Mouse (Mus musculus) megakaryocyte-erythroid progenitor cell, adult 5-6 weeks (primary cell): ENCODE measurements around the gene Rnf213. TPM values are rescaled to one million over a fixed set of nuclear protein-coding genes. Genes with fewer than 3 reads are reported as not detected.

ENCODE experiments used
- total RNA-seq, 2 experiments: library from RNA; stranded (forward) in 1 of 2; stranded (reverse) in 1 of 2; fragments of 200-1000, 215-1000 nt in 1 of 2; fragments of >200 nt in 1 of 2; fragmentation: Nextera tagmentation in 1 of 2; gene quantifications; 2 replicates each; pipeline ENCODE4 v1.2.3; 2014 to 2017

The Rnf213 gene
- total RNA-seq, 2 experiments from 2014 or later = 77.1 to 107 TPM

Other genes starting within 250 kb of the Rnf213 start
- gene Tbc1d16, start 164.6 kb upstream of the Rnf213 start, total RNA-seq (2014; fragmentation: Nextera tagmentation) = 0.35 and 1.2 TPM in 2 replicates
- gene Tbc1d16, start 164.6 kb upstream of the Rnf213 start, total RNA-seq (2017) = 0.61 and 2.0 TPM in 2 replicates
- 6.4 and 8.6 TPM in 2 replicates for gene Ccdc40, start 164.5 kb upstream of the Rnf213 start, total RNA-seq (2014; fragmentation: Nextera tagmentation)
- gene Ccdc40, start 164.5 kb upstream of the Rnf213 start, total RNA-seq (2017) = 4.3 and 13.1 TPM in 2 replicates
- gene Gaa, start 125.2 kb upstream of the Rnf213 start, total RNA-seq (2014; fragmentation: Nextera tagmentation) = 33.7 and 44.1 TPM in 2 replicates
- gene Gaa, start 125.2 kb upstream of the Rnf213 start, total RNA-seq (2017) = 22.6 and 34.2 TPM in 2 replicates
- gene Eif4a3, start 93.0 kb upstream of the Rnf213 start, total RNA-seq (2014; fragmentation: Nextera tagmentation) = 294 and 360 TPM in 2 replicates
- 206 and 229 TPM in 2 replicates for gene Eif4a3, start 93.0 kb upstream of the Rnf213 start, total RNA-seq (2017)
- not detected in 2 replicates for gene Card14, start 85.3 kb upstream of the Rnf213 start, total RNA-seq (2014; fragmentation: Nextera tagmentation)
- gene Card14, start 85.3 kb upstream of the Rnf213 start, total RNA-seq (2017) = not detected in 2 replicates
- 6.3 and 11.9 TPM in 2 replicates for gene Sgsh, start 37.6 kb upstream of the Rnf213 start, total RNA-seq (2014; fragmentation: Nextera tagmentation)
- 3.6 and 5.1 TPM in 2 replicates for gene Sgsh, start 37.6 kb upstream of the Rnf213 start, total RNA-seq (2017)
- 1.7 and 4.4 TPM in 2 replicates for gene Slc26a11, start 37.5 kb upstream of the Rnf213 start, total RNA-seq (2014; fragmentation: Nextera tagmentation)
- 0.65 and 1.5 TPM in 2 replicates for gene Slc26a11, start 37.5 kb upstream of the Rnf213 start, total RNA-seq (2017)
- gene Endov, start 98.2 kb downstream of the Rnf213 start, total RNA-seq (2014; fragmentation: Nextera tagmentation) = 10.5 and 14.2 TPM in 2 replicates
- 19.8 and 20.0 TPM in 2 replicates for gene Endov, start 98.2 kb downstream of the Rnf213 start, total RNA-seq (2017)
- not detected in 2 replicates for gene Nptx1, start 154.7 kb downstream of the Rnf213 start, total RNA-seq (2014; fragmentation: Nextera tagmentation)
- not detected in 2 replicates for gene Nptx1, start 154.7 kb downstream of the Rnf213 start, total RNA-seq (2017)
- gene Rptor, start 209.8 kb downstream of the Rnf213 start, total RNA-seq (2014; fragmentation: Nextera tagmentation) = 29.6 and 36.1 TPM in 2 replicates
- gene Rptor, start 209.8 kb downstream of the Rnf213 start, total RNA-seq (2017) = 10.2 and 15.8 TPM in 2 replicates